Mouse (Mus musculus) CH12.LX (cell line): Measurements from ENCODE around the gene Prkd3.

Experiments used
- CTCF ChIP-seq, 2 experiments: IDR thresholded peaks in 1 of 2; conservative IDR thresholded peaks in 1 of 2; 2 replicates each; pipeline ENCODE4 v1.5.1; 2011 to 2012; ENCODE audit warnings: low read depth in 2 of 2, low read length in 2 of 2, improper control_type of control experiment in 1 of 2, inconsistent platforms in 1 of 2, mild to moderate bottlenecking in 1 of 2, moderate library complexity in 1 of 2
- ELF1 ChIP-seq: IDR thresholded peaks from 2 replicates; pipeline ENCODE4 v1.6.1; 2014; ENCODE audit warnings: low read depth, mild to moderate bottlenecking, inconsistent platforms, low read length, improper control_type of control experiment
- GABPA ChIP-seq: IDR thresholded peaks from 2 replicates; pipeline ENCODE4 v1.6.1; 2012; ENCODE audit warnings: low read depth, low read length, improper control_type of control experiment, inconsistent platforms; ENCODE audit not compliant: insufficient replicate concordance
- JUN ChIP-seq: IDR thresholded peaks from 2 replicates; pipeline ENCODE4 v1.6.1; 2011; ENCODE audit warnings: low read depth, mild to moderate bottlenecking, low read length, improper control_type of control experiment, moderate library complexity; ENCODE audit not compliant: insufficient read depth
- JUND ChIP-seq: conservative IDR thresholded peaks from 2 replicates; pipeline ENCODE4 v1.6.1; 2011; ENCODE audit warnings: low read depth, low read length, improper control_type of control experiment
- PAX5 ChIP-seq: IDR thresholded peaks from 2 replicates; pipeline ENCODE4 v1.6.1; 2012; ENCODE audit warnings: low read length, inconsistent platforms, mixed read lengths
- POLR2A ChIP-seq: IDR thresholded peaks from 2 replicates; pipeline ENCODE4 v1.6.1; 2011; ENCODE audit warnings: low read depth, mild to moderate bottlenecking, improper control_type of control experiment, low read length
- SIN3A ChIP-seq: IDR thresholded peaks from 2 replicates; pipeline ENCODE4 v1.6.1; 2012; ENCODE audit warnings: low read length, improper control_type of control experiment, inconsistent platforms
- SMC3 ChIP-seq: IDR thresholded peaks from 2 replicates; pipeline ENCODE4 v1.6.1; 2011; ENCODE audit warnings: low read depth, low read length, improper control_type of control experiment
- TCF12 ChIP-seq: IDR thresholded peaks from 2 replicates; pipeline ENCODE4 v1.6.1; 2014; ENCODE audit warnings: low read depth, mild to moderate bottlenecking, inconsistent platforms, low read length, improper control_type of control experiment
- USF1 ChIP-seq: IDR thresholded peaks from 2 replicates; pipeline ENCODE4 v1.6.1; 2014; ENCODE audit warnings: low read depth, mild to moderate bottlenecking, inconsistent platforms, low read length, improper control_type of control experiment
- ZKSCAN1 ChIP-seq: IDR thresholded peaks from 2 replicates; pipeline ENCODE4 v1.6.1; 2012; ENCODE audit warnings: low read depth, inconsistent platforms, low read length, improper control_type of control experiment, borderline replicate concordance
- ZNF384 ChIP-seq: IDR thresholded peaks from 2 replicates; pipeline ENCODE4 v1.6.1; 2012; ENCODE audit warnings: low read depth, low read length, improper control_type of control experiment, inconsistent platforms

- TF ChIP-seq CTCF (conservative IDR thresholded peaks at IDR 0.05 in 1 of 2, IDR thresholded peaks at IDR 0.05 in 1 of 2; ENCODE audit: low read depth in 2 of 2, low read length in 2 of 2), result no peak
- no peak for TF ChIP-seq POLR2A
- no peak for TF ChIP-seq TCF12
- TF ChIP-seq JUND, result no peak
- no peak for TF ChIP-seq ZNF384
- TF ChIP-seq ZKSCAN1, result no peak
- TF ChIP-seq SMC3, result no peak
- TF ChIP-seq PAX5, result no peak
- TF ChIP-seq SIN3A, result no peak
- no peak for TF ChIP-seq GABPA
- TF ChIP-seq USF1, result no peak
- TF ChIP-seq JUN, result no peak
- TF ChIP-seq ELF1, result no peak
These were observed 113.7 kb downstream of the Prkd3 start, which contains the start of gene Sult6b1 for GRCm38 (mm10) chr17:78906892-78907291.
